Mouse (Mus musculus): ENCODE measurements around the gene Msl2. TPM values are rescaled to one million over a fixed set of nuclear protein-coding genes. Genes with fewer than 3 reads are reported as not detected.

The Msl2 gene
- polyA plus RNA-seq, 1 experiment from 2014 or later: 2.2 TPM

DNA sequence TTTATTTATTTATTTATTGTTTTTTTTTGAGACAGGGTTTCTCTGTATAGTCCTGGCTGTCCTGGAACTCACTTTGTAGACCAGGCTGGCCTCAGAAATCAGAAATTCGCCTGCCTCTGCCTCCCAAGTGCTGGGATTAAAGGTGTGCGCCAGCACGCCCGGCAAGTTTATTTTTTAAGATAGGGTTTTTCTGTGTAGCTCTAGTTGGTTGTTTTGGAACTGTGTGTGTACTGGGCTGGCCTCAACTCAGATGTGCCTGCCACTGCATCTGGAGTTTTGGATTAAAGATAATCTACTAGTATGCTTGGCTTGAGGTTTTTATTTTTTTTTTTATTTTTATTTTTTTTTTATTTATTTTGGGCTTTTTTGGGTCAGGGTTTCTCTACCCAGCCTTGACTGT, 21.5 kb downstream of the Msl2 start:
- H3K9me3 ChIP-seq (ENCODE audit: low read length): no peaks in the 10 kb centered on the region
- H3K27me3 ChIP-seq (ENCODE audit: insufficient read depth, low read length): no peaks in the 10 kb centered on the region
- no peak overlapping the region for H3K27ac ChIP-seq (ENCODE audit: low read depth)
- DNase-seq (no peak), ATAC-seq (no peak)
- TF ChIP-seq CTCF (IDR thresholded peaks at IDR 0.05; ENCODE audit: low read depth): no peak
- TF ChIP-seq EP300 (IDR thresholded peaks at IDR 0.05; ENCODE audit: low read depth): no peak
- H3K4me2 ChIP-seq (ENCODE audit: low read depth, low read length): no peak overlapping the region
- H3K4me1 ChIP-seq (ENCODE audit: insufficient read depth): peaks cover 10% of the 10 kb centered on the region; the same call in 1 of the 2 replicates
- WGBS (ENCODE audit: insufficient replicate concordance): 87% methylated on average over 4 of the region's 4 CpGs
- H3K4me3 ChIP-seq (ENCODE audit: low read depth, low read length): no peak overlapping the region
- H3K36me3 ChIP-seq (replicated peaks; ENCODE audit: insufficient read depth, low read length): peaks cover 4% of the 10 kb centered on the region
- no peak overlapping the region for H3K9ac ChIP-seq (replicated peaks)

GRCm38 (mm10) chr9:101096461-101096860, 22.6 kb downstream of the Msl2 start:
- Histone ChIP-seq H3K9me3 (ENCODE audit: low read length) (no peaks in the 10 kb centered on the region), H3K27ac (ENCODE audit: low read depth) (no peak overlapping the region), H3K4me3 (ENCODE audit: low read depth, low read length) (no peak overlapping the region), H3K27me3 (ENCODE audit: insufficient read depth, low read length) (no peaks in the 10 kb centered on the region), H3K36me3 (replicated peaks; ENCODE audit: insufficient read depth, low read length) (peaks cover 14% of the 10 kb centered on the region), H3K9ac (replicated peaks) (no peak overlapping the region), H3K4me1 (ENCODE audit: insufficient read depth) (peaks cover 10% of the 10 kb centered on the region; the same call in 1 of the 2 replicates), H3K4me2 (ENCODE audit: low read depth, low read length) (no peak overlapping the region)
- TF ChIP-seq CTCF (IDR thresholded peaks at IDR 0.05; ENCODE audit: low read depth) (no peak), EP300 (IDR thresholded peaks at IDR 0.05; ENCODE audit: low read depth) (no peak)
- WGBS (ENCODE audit: insufficient replicate concordance): 93% methylated on average over 3 of the region's 3 CpGs
- no peak for DNase-seq
- no peak for ATAC-seq

DNA sequence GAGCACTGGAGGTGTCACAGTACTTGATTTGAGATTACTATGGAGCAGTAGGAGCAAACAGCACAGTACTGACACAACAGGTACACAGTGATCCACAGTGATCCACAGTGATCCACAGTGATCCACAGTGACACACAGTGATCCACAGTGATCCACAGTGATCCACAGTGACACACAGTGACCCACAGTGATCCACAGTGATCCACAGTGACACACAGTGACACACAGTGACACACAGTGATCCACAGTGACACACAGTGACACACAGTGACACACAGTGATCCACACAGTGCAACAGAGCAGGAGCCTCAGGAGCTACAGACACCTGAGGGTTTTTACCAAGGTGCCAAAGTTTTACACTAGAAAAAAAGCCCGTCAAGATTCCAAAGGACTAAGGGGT, 23.6 kb downstream of the Msl2 start:
- H3K4me1 ChIP-seq (ENCODE audit: insufficient read depth): peaks cover 10% of the 10 kb centered on the region; the same call in 1 of the 2 replicates
- H3K36me3 ChIP-seq (replicated peaks; ENCODE audit: insufficient read depth, low read length): peaks cover 20% of the 10 kb centered on the region
- no peak overlapping the region for H3K27ac ChIP-seq (ENCODE audit: low read depth)
- TF ChIP-seq CTCF (IDR thresholded peaks at IDR 0.05; ENCODE audit: low read depth): no peak
- no peak for TF ChIP-seq EP300 (IDR thresholded peaks at IDR 0.05; ENCODE audit: low read depth)
- no peaks in the 10 kb centered on the region for H3K27me3 ChIP-seq (ENCODE audit: insufficient read depth, low read length)
- 63% methylated on average over 1 of the region's 1 CpGs for WGBS (ENCODE audit: insufficient replicate concordance)
- no peak overlapping the region for H3K9ac ChIP-seq (replicated peaks)
- H3K4me2 ChIP-seq (ENCODE audit: low read depth, low read length): no peak overlapping the region
- H3K4me3 ChIP-seq (ENCODE audit: low read depth, low read length): no peak overlapping the region
- DNase-seq: no peak
- ATAC-seq: no peak
- no peaks in the 10 kb centered on the region for H3K9me3 ChIP-seq (ENCODE audit: low read length)

- Histone ChIP-seq H3K36me3 (replicated peaks; ENCODE audit: insufficient read depth, low read length) (peaks cover 20% of the 10 kb centered on the region), H3K4me1 (ENCODE audit: insufficient read depth) (peaks cover 10% of the 10 kb centered on the region; the same call in 1 of the 2 replicates), H3K9ac (replicated peaks) (no peak overlapping the region), H3K4me3 (ENCODE audit: low read depth, low read length) (no peak overlapping the region), H3K27ac (ENCODE audit: low read depth) (no peak overlapping the region), H3K9me3 (ENCODE audit: low read length) (no peaks in the 10 kb centered on the region), H3K27me3 (ENCODE audit: insufficient read depth, low read length) (no peaks in the 10 kb centered on the region), H3K4me2 (ENCODE audit: low read depth, low read length) (no peak overlapping the region; the same call in 1 of the 2 replicates)
- DNase-seq (no peak), ATAC-seq (no peak)
- WGBS (ENCODE audit: insufficient replicate concordance): 48% methylated on average over 6 of the region's 6 CpGs
- TF ChIP-seq CTCF (IDR thresholded peaks at IDR 0.05; ENCODE audit: low read depth): no peak
- TF ChIP-seq EP300 (IDR thresholded peaks at IDR 0.05; ENCODE audit: low read depth): no peak
Observed at GRCm38 (mm10) chr9:101099445-101099844, 25.5 kb downstream of the Msl2 start.

DNA sequence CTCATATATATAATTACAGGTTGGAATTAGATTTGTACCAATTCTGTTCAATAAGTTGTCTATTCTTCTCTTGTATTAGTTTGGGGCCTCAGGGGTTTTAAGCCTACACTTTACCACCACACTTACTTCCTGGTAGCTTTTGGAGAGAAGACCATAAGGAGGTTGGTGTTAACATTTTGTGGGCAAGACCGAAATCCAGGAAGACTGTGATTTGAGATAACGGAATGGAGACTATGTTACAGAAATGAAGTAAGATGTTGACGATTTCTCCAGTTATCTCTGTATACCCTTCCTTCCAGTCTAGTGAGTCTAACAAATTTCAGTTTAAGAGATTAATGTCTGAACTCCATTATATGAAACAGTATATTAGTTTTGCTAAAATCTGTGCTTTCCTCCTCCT, 26.3 kb downstream of the Msl2 start:
- TF ChIP-seq CTCF (IDR thresholded peaks at IDR 0.05; ENCODE audit: low read depth): no peak
- TF ChIP-seq EP300 (IDR thresholded peaks at IDR 0.05; ENCODE audit: low read depth): no peak
- Histone ChIP-seq H3K4me3 (ENCODE audit: low read depth, low read length) (no peak overlapping the region), H3K4me2 (ENCODE audit: low read depth, low read length) (no peak overlapping the region), H3K9me3 (ENCODE audit: low read length) (no peaks in the 10 kb centered on the region), H3K9ac (replicated peaks) (no peak overlapping the region), H3K4me1 (ENCODE audit: insufficient read depth) (peaks cover 10% of the 10 kb centered on the region; the same call in 1 of the 2 replicates), H3K27me3 (ENCODE audit: insufficient read depth, low read length) (no peaks in the 10 kb centered on the region), H3K36me3 (replicated peaks; ENCODE audit: insufficient read depth, low read length) (peaks cover 24% of the 10 kb centered on the region), H3K27ac (ENCODE audit: low read depth) (no peak overlapping the region)
- WGBS (ENCODE audit: insufficient replicate concordance): 33% methylated on average over 3 of the region's 3 CpGs
- DNase-seq (no peak), ATAC-seq (no peak)

DNA sequence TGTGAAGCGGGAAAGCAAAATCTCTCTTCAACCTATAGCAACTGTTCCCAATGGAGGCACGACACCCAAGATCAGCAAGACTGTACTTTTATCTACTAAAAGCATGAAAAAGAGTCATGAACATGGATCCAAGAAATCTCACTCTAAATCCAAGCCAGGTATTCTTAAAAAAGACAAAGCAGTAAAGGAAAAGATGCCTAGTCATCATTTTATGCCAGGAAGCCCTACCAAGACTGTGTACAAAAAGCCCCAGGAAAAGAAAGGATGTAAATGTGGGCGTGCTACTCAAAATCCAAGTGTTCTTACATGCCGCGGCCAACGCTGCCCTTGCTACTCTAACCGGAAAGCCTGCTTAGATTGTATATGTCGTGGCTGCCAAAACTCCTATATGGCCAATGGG, 27.6 kb downstream of the Msl2 start:
- no peak for ATAC-seq
- DNase-seq: no peak
- Histone ChIP-seq H3K9me3 (ENCODE audit: low read length) (no peaks in the 10 kb centered on the region), H3K4me2 (ENCODE audit: low read depth, low read length) (no peak overlapping the region), H3K27me3 (ENCODE audit: insufficient read depth, low read length) (no peaks in the 10 kb centered on the region), H3K4me1 (ENCODE audit: insufficient read depth) (peaks cover 10% of the 10 kb centered on the region; the same call in 1 of the 2 replicates), H3K4me3 (ENCODE audit: low read depth, low read length) (no peak overlapping the region), H3K27ac (ENCODE audit: low read depth) (no peak overlapping the region), H3K36me3 (replicated peaks; ENCODE audit: insufficient read depth, low read length) (peaks cover 24% of the 10 kb centered on the region), H3K9ac (replicated peaks) (no peak overlapping the region)
- 94% methylated on average over 8 of the region's 8 CpGs for WGBS (ENCODE audit: insufficient replicate concordance)
- no peak for TF ChIP-seq EP300 (IDR thresholded peaks at IDR 0.05; ENCODE audit: low read depth)
- no peak for TF ChIP-seq CTCF (IDR thresholded peaks at IDR 0.05; ENCODE audit: low read depth)

DNA sequence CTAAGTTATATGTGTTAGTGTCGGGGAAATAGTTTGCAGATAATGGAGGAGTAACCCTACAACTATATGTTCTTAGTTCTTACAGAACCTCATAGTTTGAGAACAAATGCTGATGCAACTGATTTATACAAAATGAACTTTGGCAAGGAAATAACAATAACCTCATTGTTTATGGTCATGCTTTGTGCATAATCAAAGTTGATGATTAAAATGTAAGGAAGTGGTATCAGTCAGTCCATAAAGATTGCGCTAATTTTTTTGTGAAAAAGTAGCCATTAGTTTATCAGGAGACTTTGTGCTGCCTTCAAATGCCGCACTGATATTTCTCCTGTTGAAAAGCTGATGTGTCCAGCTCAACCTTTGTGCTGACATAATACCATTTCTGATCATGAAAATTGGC, 28.4 kb downstream of the Msl2 start:
- 91% methylated on average over 3 of the region's 3 CpGs for WGBS (ENCODE audit: insufficient replicate concordance)
- Histone ChIP-seq H3K4me3 (ENCODE audit: low read depth, low read length) (no peak overlapping the region), H3K27ac (ENCODE audit: low read depth) (no peak overlapping the region), H3K9me3 (ENCODE audit: low read length) (no peaks in the 10 kb centered on the region), H3K27me3 (ENCODE audit: insufficient read depth, low read length) (no peaks in the 10 kb centered on the region), H3K4me1 (ENCODE audit: insufficient read depth) (peaks cover 10% of the 10 kb centered on the region; the same call in 1 of the 2 replicates), H3K4me2 (ENCODE audit: low read depth, low read length) (no peak overlapping the region), H3K36me3 (replicated peaks; ENCODE audit: insufficient read depth, low read length) (peaks cover 27% of the 10 kb centered on the region), H3K9ac (replicated peaks) (no peak overlapping the region)
- no peak for TF ChIP-seq EP300 (IDR thresholded peaks at IDR 0.05; ENCODE audit: low read depth)
- TF ChIP-seq CTCF (IDR thresholded peaks at IDR 0.05; ENCODE audit: low read depth): no peak
- no peak for DNase-seq
- ATAC-seq: no peak
